Mouse (Mus musculus): ENCODE data around the gene Prrt4.
"Not testable (repeated sequence)": the region's sequence is repeated elsewhere in the genome, so short reads cannot be mapped to it uniquely, and the experiment has no call there.

GRCm38 (mm10) chr6:29161291-29161690 is 18.1 kb downstream of the Prrt4 start:
- TF ChIP-seq CTCF, EP300 (IDR thresholded peaks at IDR 0.05; ENCODE audit: low read depth): not testable (repeated sequence)

All from liver, postnatal 0 days (tissue).